Mouse (Mus musculus): ENCODE measurements around the gene Mbtps1. TPM values are rescaled to one million over a fixed set of nuclear protein-coding genes. Genes with fewer than 3 reads are reported as not detected.
A peak's percentile ranks its signal among the peaks of the same experiment; 100 is the strongest.

Gene Mbtps1
- total RNA-seq (2021) = 10 to 100 TPM; 39.7 to 41.3 TPM

GRCm38 (mm10) chr8:119558603-119559401, at the start of gene Mbtps1:
TSS of gene Mbtps1 (minus strand) at chr8:119558735.
- DNase-seq = peak; percentile 97 to 100
- intact Hi-C loops (cut with DNase I) = loop anchor here (2.0 to 5.0 kb wide), 3 partner anchors 16 to 118 kb away; partner anchors contain the start of genes Dnaaf1 and Hsdl1

- no peak for DNase-seq
- intact Hi-C loops (cut with DNase I) = loop anchor here (5.0 kb wide), 1 partner anchor 194 kb away; no protein-coding TSS in a partner anchor
Measured at GRCm38 (mm10) chr8:119606224-119606623, 47.7 kb upstream of the Mbtps1 start.

- peak; percentile 94 to 96 for DNase-seq
- intact Hi-C loops (cut with DNase I) = loop anchor here (1.0 to 5.0 kb wide), 6 partner anchors 30 to 193 kb away; partner anchors contain the start of genes Dnaaf1, Hsdl1 and Mbtps1
Measured at GRCm38 (mm10) chr8:119604996-119605395, 46.5 kb upstream of the Mbtps1 start, which contains the start of gene Taf1c. TSS of gene Taf1c (minus strand) at chr8:119605222.

GRCm38 (mm10) chr8:119604398-119604803, 45.9 kb upstream of the Mbtps1 start:
- no peak for DNase-seq

GRCm38 (mm10) chr8:119603771-119604170, 45.2 kb upstream of the Mbtps1 start:
- no peak for DNase-seq
- intact Hi-C loops (cut with DNase I) = loop anchor here (2.0 to 5.0 kb wide), 4 partner anchors 29 to 163 kb away; partner anchors contain the start of genes Dnaaf1, Hsdl1 and Mbtps1

More at GRCm38 (mm10) chr8:119604398-119604803, 45.9 kb upstream of the Mbtps1 start:
- intact Hi-C loops (cut with DNase I) = loop anchor here (2.0 to 5.0 kb wide), 4 partner anchors 30 to 164 kb away; partner anchors contain the start of genes Dnaaf1, Hsdl1 and Mbtps1

GRCm38 (mm10) chr8:119591456-119591855, 32.9 kb upstream of the Mbtps1 start:
- intact Hi-C loops (cut with DNase I) = no loop called here
- DNase-seq = no peak

GRCm38 (mm10) chr8:119590348-119590747, 31.8 kb upstream of the Mbtps1 start:
- no peak for DNase-seq
- intact Hi-C loops (cut with DNase I) = no loop called here

GRCm38 (mm10) chr8:119588844-119589243, 30.3 kb upstream of the Mbtps1 start:
- intact Hi-C loops (cut with DNase I) = no loop called here
- DNase-seq = no peak

GRCm38 (mm10) chr8:119588321-119588720, 29.8 kb upstream of the Mbtps1 start:
- DNase-seq = no peak
- intact Hi-C loops (cut with DNase I) = no loop called here

- no peak for DNase-seq
- intact Hi-C loops (cut with DNase I) = no loop called here
Measured at GRCm38 (mm10) chr8:119585901-119586300, 27.4 kb upstream of the Mbtps1 start.

GRCm38 (mm10) chr8:119580441-119581161, 22.1 kb upstream of the Mbtps1 start:
- intact Hi-C loops (cut with DNase I) = no loop called here
- DNase-seq = no peak

- intact Hi-C loops (cut with DNase I) = no loop called here
- DNase-seq = no peak
Measured at GRCm38 (mm10) chr8:119579096-119579495, 20.6 kb upstream of the Mbtps1 start.

GRCm38 (mm10) chr8:119575366-119575726, 16.8 kb upstream of the Mbtps1 start:
- DNase-seq = no peak
- intact Hi-C loops (cut with DNase I) = loop anchor here (2.0 kb wide), 2 partner anchors 17 to 29 kb away; partner anchors contain the start of genes Mbtps1 and Taf1c

GRCm38 (mm10) chr8:119574437-119575365, 16.2 kb upstream of the Mbtps1 start, which contains the start of the genes Hsdl1 and Dnaaf1:
TSS of gene Hsdl1 (minus strand) at chr8:119575183.
TSS of gene Dnaaf1 (plus strand) at chr8:119575235.
- intact Hi-C loops (cut with DNase I) = loop anchor here (2.0 kb wide), 2 partner anchors 16 to 30 kb away; partner anchors contain the start of genes Mbtps1 and Taf1c
- DNase-seq = peak; percentile 98

GRCm38 (mm10) chr8:119572411-119572810, 13.9 kb upstream of the Mbtps1 start:
- intact Hi-C loops (cut with DNase I) = no loop called here
- no peak for DNase-seq

- intact Hi-C loops (cut with DNase I) = no loop called here
- DNase-seq = no peak
Measured at GRCm38 (mm10) chr8:119571135-119571534, 12.6 kb upstream of the Mbtps1 start.

- no peak for DNase-seq
- intact Hi-C loops (cut with DNase I) = no loop called here
Measured at GRCm38 (mm10) chr8:119569881-119570280, 11.3 kb upstream of the Mbtps1 start.

- intact Hi-C loops (cut with DNase I) = no loop called here
- DNase-seq = no peak
Measured at GRCm38 (mm10) chr8:119568951-119569350, 10.4 kb upstream of the Mbtps1 start.

GRCm38 (mm10) chr8:119568251-119568650, 9.7 kb upstream of the Mbtps1 start:
- intact Hi-C loops (cut with DNase I) = no loop called here
- DNase-seq = no peak

GRCm38 (mm10) chr8:119566367-119566766, 7.8 kb upstream of the Mbtps1 start:
- no peak for DNase-seq
- intact Hi-C loops (cut with DNase I) = no loop called here

All from heart, postnatal 36 days (tissue).